In the genomic region with DNA sequence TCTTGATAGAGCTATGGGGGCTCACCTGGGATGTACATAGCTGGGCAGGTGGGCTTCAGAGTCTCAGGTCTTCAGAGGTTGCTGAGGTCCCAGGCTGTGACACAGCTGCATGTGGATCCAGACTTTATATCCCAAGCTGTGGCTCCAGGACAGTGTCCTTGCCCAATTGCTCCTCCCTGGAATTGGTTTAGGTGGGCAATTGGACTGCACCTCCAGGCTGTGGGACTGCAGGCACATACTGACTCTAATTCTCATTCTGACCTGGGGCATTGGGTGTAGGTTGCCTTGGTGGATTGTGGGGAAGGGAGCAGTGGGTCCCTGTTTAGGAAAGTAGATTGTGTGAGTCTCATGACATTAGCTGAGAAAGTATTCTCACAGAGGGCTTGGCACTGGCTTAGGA, we compare ENCODE assay signal across 51 mouse cellular contexts. TPM values are rescaled to one million over a fixed set of nuclear protein-coding genes. Genes with fewer than 3 reads are reported as not detected.
"Had no signal": no experiment of that assay in that cellular context is flagged by ENCODE, and none has a peak within 500 bp of the region (broad histone marks: within the 10 kb centered on the region; RNA-seq: fewer than 3 reads in every experiment).

TSS of gene BC051665 (minus strand) at position 101 of the 400 bp plus-strand sequence.

- H3K9me3 ChIP-seq: heart, embryonic 12.5 days; heart, embryonic 13.5 days; heart, embryonic 15.5 days; hindbrain, embryonic 10.5 days; hindbrain, embryonic 12.5 days; hindbrain, embryonic 13.5 days; hindbrain, embryonic 15.5 days; intestine, embryonic 15.5 days; kidney, embryonic 15.5 days had no signal

- H3K4me3 ChIP-seq: heart, embryonic 12.5 days; heart, embryonic 13.5 days; heart, embryonic 15.5 days; hindbrain, embryonic 10.5 days; hindbrain, embryonic 12.5 days; hindbrain, embryonic 13.5 days; hindbrain, embryonic 15.5 days; intestine, embryonic 15.5 days; kidney, embryonic 15.5 days; layer of hippocampus, adult 2 months; left cerebral cortex, adult 2 months had no signal

- H3K9ac ChIP-seq: heart, embryonic 12.5 days; heart, embryonic 13.5 days; heart, embryonic 15.5 days; hindbrain, embryonic 12.5 days; hindbrain, embryonic 13.5 days; hindbrain, embryonic 14.5 days; hindbrain, embryonic 15.5 days; intestine, embryonic 15.5 days; kidney, embryonic 15.5 days had no signal

- H3K4me1 ChIP-seq: heart, embryonic 12.5 days; heart, embryonic 13.5 days; heart, embryonic 15.5 days; hindbrain, embryonic 10.5 days; hindbrain, embryonic 12.5 days; hindbrain, embryonic 13.5 days; hindbrain, embryonic 15.5 days; intestine, embryonic 15.5 days; kidney, embryonic 15.5 days had no signal

- H3K27me3 ChIP-seq: heart, embryonic 12.5 days; heart, embryonic 13.5 days; heart, embryonic 15.5 days; hindbrain, embryonic 12.5 days; hindbrain, embryonic 13.5 days; hindbrain, embryonic 15.5 days; intestine, embryonic 15.5 days; kidney, embryonic 15.5 days had no signal

- DNase-seq: heart, postnatal 10 days; heart, postnatal 14 days; heart, postnatal 36 days; heart, postnatal 4 days; kidney, adult 11 months; kidney, adult 18-20 months; kidney, adult 2 months; kidney, adult 8-10 months; kidney, adult 9 months; kidney, postnatal 10 days; kidney, postnatal 14 days; kidney, postnatal 25 days; kidney, postnatal 36 days; kidney, postnatal 4 days; layer of hippocampus, adult 9-11 months; layer of hippocampus, postnatal 36 days had no signal

- H3K27ac ChIP-seq: heart, embryonic 13.5 days; heart, embryonic 15.5 days; hindbrain, embryonic 10.5 days; hindbrain, embryonic 12.5 days; hindbrain, embryonic 13.5 days; hindbrain, embryonic 14.5 days; hindbrain, embryonic 15.5 days; hindbrain, postnatal 0 days; intestine, embryonic 15.5 days; kidney, embryonic 15.5 days; kidney, postnatal 0 days; layer of hippocampus, adult 2 months; left cerebral cortex, adult 2 months had no signal

- H3K36me3 ChIP-seq: heart, embryonic 12.5 days; heart, embryonic 13.5 days; heart, embryonic 15.5 days; hindbrain, embryonic 10.5 days; hindbrain, embryonic 12.5 days; hindbrain, embryonic 13.5 days; hindbrain, embryonic 15.5 days; intestine, embryonic 15.5 days; kidney, embryonic 15.5 days had no signal

RNA-seq across cellular contexts. Expression of gene BC051665, which starts in this region (rescaled TPM):
- total RNA-seq: heart, postnatal 10 days; heart, postnatal 14 days; heart, postnatal 36 days; heart, postnatal 4 days; hematopoietic stem cell, adult 5-6 weeks; hindbrain, postnatal 0 days; layer of hippocampus, adult 18-20 months; layer of hippocampus, adult 2 months; layer of hippocampus, adult 8-10 months; layer of hippocampus, postnatal 10 days; layer of hippocampus, postnatal 14 days; layer of hippocampus, postnatal 25 days; layer of hippocampus, postnatal 36 days; left cerebral cortex, adult 18-20 months; left cerebral cortex, adult 2 months; left cerebral cortex, adult 8-10 months had no signal
- polyA plus RNA-seq: heart, embryonic 11.5 days; heart, embryonic 12.5 days; heart, embryonic 13.5 days; heart, embryonic 14.5 days; heart, embryonic 15.5 days; heart, embryonic 16.5 days; heart, postnatal 0 days; hindbrain, embryonic 10.5 days; hindbrain, embryonic 11.5 days; hindbrain, embryonic 12.5 days; hindbrain, embryonic 13.5 days; hindbrain, embryonic 14.5 days; hindbrain, embryonic 15.5 days; hindbrain, embryonic 16.5 days; hindbrain, postnatal 0 days; inflammation-experienced regulatory T-cells, adult 6 months; intestine, embryonic 14.5 days; intestine, embryonic 15.5 days; intestine, embryonic 16.5 days; intestine, postnatal 0 days; kidney, adult 2 months; kidney, embryonic 14.5 days; kidney, embryonic 15.5 days; kidney, embryonic 16.5 days; kidney, postnatal 0 days; large intestine, adult 2 months had no signal
